Mouse (Mus musculus) kidney, embryonic 15.5 days (tissue): ENCODE results near the gene Acad11. TPM values are rescaled to one million over a fixed set of nuclear protein-coding genes. Genes with fewer than 3 reads are reported as not detected.

ENCODE experiments used
- ATAC-seq: fragments of 200-750 bp; cut with Nextera tagmentation; replicated peaks from 2 replicates; pipeline ENCODE4 v1.8.0; 2017; ENCODE audit warnings: moderate TSS enrichment; ENCODE audit not compliant: low FRiP score
- H3K27ac ChIP-seq: fragments of 300-500 bp; sonication (generic); 2 replicates; pipeline ENCODE4 v1.5.1; 2015; ENCODE audit warnings: mild to moderate bottlenecking, inconsistent platforms
- H3K27me3 ChIP-seq: fragments of 300-500 bp; sonication (generic); 2 replicates; pipeline ENCODE4 v1.6.1; 2015; ENCODE audit warnings: inconsistent platforms
- H3K36me3 ChIP-seq: fragments of 300-500 bp; sonication (generic); 2 replicates; pipeline ENCODE4 v1.6.1; 2015; ENCODE audit warnings: inconsistent platforms
- H3K4me1 ChIP-seq: fragments of 300-500 bp; sonication (generic); 2 replicates; pipeline ENCODE4 v1.6.1; 2015; ENCODE audit warnings: inconsistent platforms
- H3K4me2 ChIP-seq: fragments of 300-500 bp; sonication (generic); 2 replicates; pipeline ENCODE4 v1.6.1; 2015; ENCODE audit warnings: moderate library complexity, mild to moderate bottlenecking, inconsistent platforms
- H3K4me3 ChIP-seq: fragments of 300-500 bp; sonication (generic); replicated peaks from 2 replicates; pipeline ENCODE4 v1.5.1; 2015; ENCODE audit warnings: mild to moderate bottlenecking, inconsistent platforms
- H3K9ac ChIP-seq: fragments of 300-500 bp; sonication (generic); 2 replicates; pipeline ENCODE4 v1.6.1; 2015; ENCODE audit warnings: mild to moderate bottlenecking, inconsistent platforms
- H3K9me3 ChIP-seq: fragments of 300-500 bp; sonication (generic); replicated peaks from 2 replicates; pipeline ENCODE4 v1.6.1; 2016; ENCODE audit warnings: inconsistent platforms
- WGBS: fragments of 180-500 bp; shearing (Covaris S2); methylation state at CpG from one replicate; pipeline ENCODE4 v1.1.7; 2015; ENCODE audit warnings: mixed read lengths; 5-methylcytosine and 5-hydroxymethylcytosine counted together
- polyA plus RNA-seq: library from polyadenylated mRNA; unstranded; fragments of >200 nt; fragmentation: Nextera tagmentation; extraction: Ambion mirVana; gene quantifications from 2 replicates; pipeline ENCODE4 v1.2.1, GENCODE M21; 2015

Acad11 gene
- polyA plus RNA-seq, 1 experiment from 2014 or later, result 11.8 TPM

DNA sequence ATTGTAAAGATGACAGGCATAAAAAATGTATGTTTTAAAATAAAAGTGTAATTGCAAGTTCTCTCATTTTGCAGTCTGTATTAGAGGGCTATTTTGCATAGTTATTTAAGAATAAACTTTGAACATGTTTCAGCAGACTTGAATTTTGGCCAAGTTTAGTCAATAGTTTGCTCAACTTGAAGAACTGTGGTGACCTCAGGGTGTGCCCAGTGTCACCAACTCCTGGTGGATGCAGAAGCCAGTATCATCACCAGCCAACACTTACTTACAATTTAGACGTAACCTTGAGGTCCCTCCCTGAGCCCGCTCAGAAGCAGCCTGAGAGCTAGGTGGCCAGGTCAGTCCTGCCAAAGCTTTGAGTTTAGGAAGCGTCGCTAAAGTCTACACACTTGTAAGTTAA is 19.5 kb upstream of the Acad11 start:
- Histone ChIP-seq H3K4me3 (no peak overlapping the region), H3K4me2 (no peak overlapping the region), H3K36me3 (peaks cover 69% of the 10 kb centered on the region), H3K9me3 (no peaks in the 10 kb centered on the region), H3K9ac (no peak overlapping the region), H3K27ac (no peak overlapping the region), H3K27me3 (no peaks in the 10 kb centered on the region), H3K4me1 (no peaks in the 10 kb centered on the region)
- 87% methylated on average over 4 of the region's 4 CpGs for WGBS
- ATAC-seq, result no peak

GRCm38 (mm10) chr9:104051028-104051427 is 12.1 kb upstream of the Acad11 start:
- Histone ChIP-seq H3K4me2 (no peak overlapping the region), H3K9ac (no peak overlapping the region), H3K27me3 (no peaks in the 10 kb centered on the region), H3K27ac (no peak overlapping the region), H3K9me3 (no peaks in the 10 kb centered on the region), H3K4me1 (no peaks in the 10 kb centered on the region), H3K4me3 (no peak overlapping the region), H3K36me3 (peaks cover 96% of the 10 kb centered on the region)
- 97% methylated on average over 6 of the region's 6 CpGs for WGBS
- no peak for ATAC-seq

DNA sequence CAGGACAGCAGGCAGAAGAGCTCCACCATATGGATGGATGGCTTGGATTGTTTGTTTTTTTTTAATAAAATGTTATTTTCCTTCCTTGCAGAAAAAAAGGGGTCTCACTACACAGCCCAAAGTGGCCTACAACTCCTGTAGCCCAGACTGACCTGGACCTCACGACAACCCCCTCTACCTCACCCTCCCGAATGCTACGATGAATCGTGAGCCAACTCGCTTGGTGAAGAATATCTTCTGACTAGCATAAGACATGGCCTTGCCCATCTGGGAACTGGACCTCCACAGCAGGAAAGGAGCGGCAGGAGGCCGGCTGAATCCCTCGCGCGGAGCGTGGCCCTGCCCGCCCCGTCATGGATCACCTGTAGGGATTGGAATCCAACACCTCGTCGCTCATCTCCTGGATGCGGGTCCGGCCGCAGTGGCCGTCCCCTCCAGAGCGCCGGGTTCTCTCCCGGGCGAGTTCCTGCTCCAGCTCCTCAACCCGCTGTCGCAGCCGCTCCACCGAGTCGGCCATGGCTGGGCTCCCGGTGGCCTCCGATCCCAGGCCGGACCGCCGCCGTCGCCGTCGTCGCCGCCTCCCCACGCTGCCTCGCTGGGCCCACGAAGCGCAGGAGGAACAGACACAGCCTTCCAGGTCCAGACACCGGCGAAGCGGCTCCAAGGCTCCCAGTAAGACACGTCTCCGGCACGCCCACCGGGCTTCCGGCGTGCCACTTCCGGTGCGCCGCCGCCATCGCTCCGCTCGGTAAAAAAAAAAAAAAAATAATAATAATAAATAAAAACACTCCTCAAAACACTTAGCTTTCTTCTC is 540 bp upstream of the Acad11 start, which contains the start of gene Uba5:
Gene Uba5, minus strand, starts transcription at position 705 of the 814 bp plus-strand sequence.
- Histone ChIP-seq H3K27ac (peak within 1 kb of the TSS; percentile 86), H3K9ac (peak within 1 kb of the TSS; percentile 89), H3K4me3 (peak within 1 kb of the TSS; percentile 100), H3K4me1 (peaks cover 20% of the 10 kb centered on the region), H3K27me3 (no peaks in the 10 kb centered on the region), H3K9me3 (no peaks in the 10 kb centered on the region), H3K36me3 (peaks cover 30% of the 10 kb centered on the region), H3K4me2 (peak within 1 kb of the TSS; percentile 69)
- under 1% methylated on average over 59 of the region's 59 CpGs for WGBS
- ATAC-seq, result peak; percentile 76

- no peak for ATAC-seq
- H3K4me2 ChIP-seq, result no peak overlapping the region
- H3K27me3 ChIP-seq, result no peaks in the 10 kb centered on the region
- no peak overlapping the region for H3K27ac ChIP-seq
- peaks cover 20% of the 10 kb centered on the region for H3K4me1 ChIP-seq
- no peak overlapping the region for H3K4me3 ChIP-seq
- WGBS, result 38% methylated on average over 1 of the region's 1 CpGs
- H3K36me3 ChIP-seq, result peaks cover 16% of the 10 kb centered on the region
- no peaks in the 10 kb centered on the region for H3K9me3 ChIP-seq
- no peak overlapping the region for H3K9ac ChIP-seq
Measured at GRCm38 (mm10) chr9:104064571-104064970, 1.4 kb downstream of the Acad11 start.

DNA sequence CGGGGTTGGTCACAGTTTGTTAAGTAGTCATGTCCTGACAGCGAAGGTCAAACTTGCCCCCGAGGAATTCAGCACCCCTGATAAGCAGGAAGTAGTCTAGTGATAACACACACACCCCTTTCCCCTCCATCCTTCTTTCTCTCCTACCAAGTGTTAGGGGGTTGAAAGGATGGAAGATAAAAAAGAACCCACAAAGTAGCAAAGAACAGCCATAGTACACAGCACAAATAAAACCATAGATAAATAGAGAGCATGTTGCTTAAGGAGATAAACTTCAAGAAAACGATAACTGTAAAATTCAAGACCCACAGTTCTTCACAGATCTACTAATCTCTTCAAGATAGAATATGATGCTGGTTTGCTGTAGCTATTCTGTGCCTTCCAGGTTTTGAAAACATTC is 7.1 kb downstream of the Acad11 start:
- no peaks in the 10 kb centered on the region for H3K27me3 ChIP-seq
- no peaks in the 10 kb centered on the region for H3K9me3 ChIP-seq
- no peak overlapping the region for H3K4me2 ChIP-seq
- H3K9ac ChIP-seq, result no peak overlapping the region
- H3K27ac ChIP-seq, result no peak overlapping the region
- H3K4me3 ChIP-seq, result no peak overlapping the region
- H3K36me3 ChIP-seq, result no peaks in the 10 kb centered on the region
- H3K4me1 ChIP-seq, result no peaks in the 10 kb centered on the region
- WGBS, result 78% methylated on average over 4 of the region's 4 CpGs
- ATAC-seq, result no peak

DNA sequence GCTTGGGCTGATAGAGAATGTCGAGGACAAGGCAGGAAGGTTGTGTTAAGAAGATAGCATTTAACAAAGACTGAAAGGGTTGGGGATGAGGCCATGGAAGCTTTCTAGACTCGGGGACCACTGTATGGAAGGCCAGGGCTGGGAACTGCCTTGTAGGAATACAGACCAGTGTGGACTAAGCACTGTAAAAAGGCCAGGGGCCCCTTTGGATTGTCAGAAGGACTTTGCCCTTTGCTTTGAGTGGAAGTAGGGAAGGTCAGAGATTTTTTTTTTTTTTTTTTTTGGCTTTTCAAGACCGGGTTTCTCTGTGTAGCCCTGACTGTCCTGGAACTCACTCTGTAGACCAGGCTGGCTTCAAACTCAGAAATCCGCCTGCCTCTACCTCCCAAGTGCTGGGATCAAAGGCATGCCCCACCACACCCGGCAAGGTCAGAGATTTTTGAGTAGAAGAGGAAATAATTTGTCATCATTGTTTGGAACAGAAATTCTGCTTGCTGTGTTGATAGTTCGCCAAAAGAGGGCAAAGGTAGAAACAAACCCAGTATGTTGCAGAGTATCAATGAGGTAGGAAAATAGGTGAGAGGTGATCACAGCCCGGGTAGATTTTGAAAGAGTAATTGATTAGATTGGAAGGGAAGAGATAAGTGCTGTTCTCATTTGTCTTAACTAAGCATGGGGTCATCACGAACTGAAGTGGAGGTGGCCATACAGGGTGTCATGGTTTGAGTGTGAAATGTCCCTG is 7.9 kb downstream of the Acad11 start:
- Histone ChIP-seq H3K4me3 (no peak overlapping the region), H3K9me3 (no peaks in the 10 kb centered on the region), H3K4me2 (no peak overlapping the region), H3K27ac (no peak overlapping the region), H3K9ac (no peak overlapping the region), H3K36me3 (no peaks in the 10 kb centered on the region), H3K4me1 (no peaks in the 10 kb centered on the region), H3K27me3 (no peaks in the 10 kb centered on the region)
- ATAC-seq, result no peak
- WGBS, result 78% methylated on average over 8 of the region's 8 CpGs

DNA sequence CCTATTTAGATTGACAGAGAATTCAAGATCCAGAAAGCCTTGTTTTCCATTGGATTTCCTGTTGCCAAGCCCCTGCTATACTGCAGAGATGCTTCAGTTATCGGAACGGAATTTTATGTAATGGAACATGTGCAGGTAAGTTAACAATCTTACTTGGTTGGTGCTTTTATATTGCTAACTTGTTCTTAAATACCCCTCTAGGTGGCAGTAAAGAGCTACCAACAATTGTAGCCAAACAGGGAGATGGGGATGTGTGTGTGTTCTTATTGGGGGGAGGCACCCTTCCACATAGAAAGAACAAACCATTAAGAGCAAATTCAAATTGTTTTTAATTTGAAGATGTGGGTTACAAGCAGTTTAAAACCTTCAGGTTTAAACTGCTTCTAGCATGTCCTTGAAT is 12.6 kb downstream of the Acad11 start:
- Histone ChIP-seq H3K9ac (no peak overlapping the region), H3K4me1 (no peaks in the 10 kb centered on the region), H3K4me2 (no peak overlapping the region), H3K27ac (no peak overlapping the region), H3K9me3 (no peaks in the 10 kb centered on the region), H3K27me3 (no peaks in the 10 kb centered on the region), H3K4me3 (no peak overlapping the region), H3K36me3 (no peaks in the 10 kb centered on the region)
- no peak for ATAC-seq
- WGBS, result 63% methylated on average over 2 of the region's 2 CpGs

GRCm38 (mm10) chr9:104078780-104079179 is 15.6 kb downstream of the Acad11 start:
- Histone ChIP-seq H3K4me2 (no peak overlapping the region), H3K9me3 (no peaks in the 10 kb centered on the region), H3K36me3 (0 out of 2 replicates have a peak, but pooled peaks cover 7% of the 10 kb centered on the region), H3K4me1 (no peaks in the 10 kb centered on the region), H3K9ac (no peak overlapping the region), H3K4me3 (no peak overlapping the region), H3K27me3 (no peaks in the 10 kb centered on the region), H3K27ac (no peak overlapping the region)
- ATAC-seq, result no peak
- WGBS, result 93% methylated on average over 1 of the region's 1 CpGs

GRCm38 (mm10) chr9:104079379-104079778 is 16.2 kb downstream of the Acad11 start:
- Histone ChIP-seq H3K9ac (no peak overlapping the region), H3K27me3 (no peaks in the 10 kb centered on the region), H3K4me3 (no peak overlapping the region), H3K36me3 (0 out of 2 replicates have a peak, but pooled peaks cover 10% of the 10 kb centered on the region), H3K27ac (no peak overlapping the region), H3K4me1 (no peaks in the 10 kb centered on the region), H3K9me3 (no peaks in the 10 kb centered on the region), H3K4me2 (no peak overlapping the region)
- ATAC-seq, result 0 out of 2 replicates have a peak, but pooled peaks have one; percentile 54
- WGBS, result 55% methylated on average over 5 of the region's 5 CpGs

- Histone ChIP-seq H3K4me3 (no peak overlapping the region), H3K4me1 (no peaks in the 10 kb centered on the region), H3K27ac (no peak overlapping the region), H3K4me2 (no peak overlapping the region), H3K9me3 (no peaks in the 10 kb centered on the region), H3K36me3 (0 out of 2 replicates have a peak, but pooled peaks cover 14% of the 10 kb centered on the region), H3K27me3 (no peaks in the 10 kb centered on the region), H3K9ac (no peak overlapping the region)
- ATAC-seq, result no peak
- WGBS, result 71% methylated on average over 3 of the region's 3 CpGs
Measured at GRCm38 (mm10) chr9:104080038-104080437, 16.9 kb downstream of the Acad11 start.

DNA sequence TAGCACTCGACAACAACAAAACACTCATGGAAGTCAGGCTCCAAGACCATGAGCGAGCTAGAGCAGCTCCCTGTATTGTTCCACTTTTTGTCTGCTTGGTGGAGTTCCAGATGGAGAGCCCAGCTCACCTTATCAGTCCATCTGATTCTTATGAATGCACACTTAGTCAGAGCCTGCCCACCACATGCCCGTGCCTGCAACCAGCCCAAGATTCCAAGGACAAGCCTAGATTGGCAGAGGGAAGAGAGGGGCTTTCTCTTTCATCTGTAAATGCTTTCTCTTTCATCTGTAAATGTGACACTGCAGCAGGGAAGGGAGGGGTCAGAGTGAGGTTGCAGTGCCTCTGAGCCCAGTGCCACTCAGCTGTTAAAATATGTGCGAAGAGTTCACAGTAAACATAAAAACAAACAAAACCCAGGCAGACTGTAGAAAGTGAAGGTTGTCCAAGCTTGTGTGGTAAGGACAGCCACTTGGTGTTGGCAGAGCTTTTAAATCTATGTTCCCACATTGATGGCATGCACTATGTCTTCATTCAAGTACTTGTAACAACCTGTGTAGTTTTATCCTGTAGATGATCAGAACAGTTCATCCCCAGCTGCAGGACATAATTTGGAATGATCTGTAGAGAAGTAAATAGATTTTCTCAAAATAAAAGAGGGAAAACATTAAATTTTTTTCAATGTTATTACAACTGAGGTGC is 22.7 kb downstream of the Acad11 start:
- ATAC-seq, result no peak
- H3K4me2 ChIP-seq, result no peak overlapping the region
- H3K36me3 ChIP-seq, result 0 out of 2 replicates have a peak, but pooled peaks cover 14% of the 10 kb centered on the region
- no peaks in the 10 kb centered on the region for H3K9me3 ChIP-seq
- H3K9ac ChIP-seq, result no peak overlapping the region
- H3K4me3 ChIP-seq, result no peak overlapping the region
- no peak overlapping the region for H3K27ac ChIP-seq
- 0 out of 2 replicates have a peak, but pooled peaks cover 3% of the 10 kb centered on the region for H3K4me1 ChIP-seq
- no peaks in the 10 kb centered on the region for H3K27me3 ChIP-seq
- 56% methylated on average over 4 of the region's 4 CpGs for WGBS

GRCm38 (mm10) chr9:104088555-104088954 is 25.4 kb downstream of the Acad11 start:
- Histone ChIP-seq H3K9me3 (no peaks in the 10 kb centered on the region), H3K4me3 (no peak overlapping the region), H3K4me1 (0 out of 2 replicates have a peak, but pooled peaks cover 3% of the 10 kb centered on the region), H3K27ac (peak overlapping the region; percentile 58), H3K4me2 (no peak overlapping the region), H3K9ac (no peak overlapping the region), H3K36me3 (0 out of 2 replicates have a peak, but pooled peaks cover 7% of the 10 kb centered on the region), H3K27me3 (no peaks in the 10 kb centered on the region)
- WGBS, result 65% methylated on average over 8 of the region's 8 CpGs
- no peak for ATAC-seq
